Mouse (Mus musculus): Measurements from ENCODE around the gene Ndufb11. TPM values are rescaled to one million over a fixed set of nuclear protein-coding genes. Genes with fewer than 3 reads are reported as not detected.

Gene Ndufb11
- 100 to 1,000 TPM; 268 TPM for total RNA-seq (2021)
- long read RNA-seq, experiment 1, transcript Ndufb11-201 (3 exons, 908 nt) = major isoform, 176 of 184 reads
- long read RNA-seq, experiment 1, partial matches to known transcripts = 3 of 184 reads
- long read RNA-seq, experiment 1, other reads (novel, unspliced or antisense) = 5 of 184 reads
- long read RNA-seq, experiment 2, transcript Ndufb11-201 (3 exons, 908 nt) = major isoform, 140 of 151 reads
- long read RNA-seq, experiment 2, partial matches to known transcripts = 4 of 151 reads
- long read RNA-seq, experiment 2, other reads (novel, unspliced or antisense) = 7 of 151 reads

- peak; percentile 48 to 67 for DNase-seq (ENCODE audit: low spot score in 2 of 2)
Observed at GRCm38 (mm10) chrX:20617176-20617902, at the start of gene Ndufb11, which contains the start of gene Rbm10. Gene Ndufb11, minus strand, starts transcription at chrX:20617619. Gene Rbm10, plus strand, starts transcription at chrX:20617503.

GRCm38 (mm10) chrX:20663444-20663790, 46.0 kb upstream of the Ndufb11 start:
- no peak for DNase-seq (ENCODE audit: low spot score in 2 of 2)

DNA sequence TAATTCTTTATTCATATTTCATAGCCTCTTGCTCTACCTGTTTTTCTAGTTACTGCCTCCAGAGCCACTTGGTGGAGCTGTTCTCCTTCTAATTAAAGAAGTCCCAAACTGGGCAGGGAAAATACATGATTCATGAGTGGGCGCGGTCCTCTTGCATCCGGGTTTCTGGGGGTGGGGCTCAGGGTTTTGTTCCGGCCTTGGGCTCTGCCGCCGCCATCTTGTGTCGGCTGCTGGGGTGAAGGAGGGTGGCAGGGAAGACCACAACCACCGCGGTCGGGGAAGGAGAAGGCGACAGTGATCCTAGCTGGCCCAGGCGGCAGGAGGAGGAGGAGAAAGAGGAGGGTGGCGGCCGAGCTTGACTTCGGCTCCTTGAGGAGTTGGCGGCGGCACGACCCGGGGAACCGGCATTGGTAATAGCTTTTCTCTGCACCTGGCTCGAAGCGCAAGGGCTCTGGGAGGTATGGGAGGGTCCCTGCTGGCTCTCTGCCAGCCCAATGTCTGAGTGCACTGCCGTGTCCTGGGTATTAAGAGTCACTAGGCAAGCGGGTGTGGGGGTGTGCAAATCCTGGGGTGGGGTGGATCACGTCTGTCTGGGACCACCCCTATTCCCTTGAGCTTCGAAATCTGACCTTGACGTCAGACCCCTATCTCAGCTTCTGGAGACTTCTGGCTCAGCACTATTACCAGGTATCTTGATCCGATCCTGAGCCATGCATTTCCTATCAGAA, 45.5 kb upstream of the Ndufb11 start:
- peak; percentile 56 to 78 for DNase-seq (ENCODE audit: low spot score in 2 of 2)

GRCm38 (mm10) chrX:20662317-20662715, 44.9 kb upstream of the Ndufb11 start:
- no peak for DNase-seq (ENCODE audit: low spot score in 2 of 2)

DNA sequence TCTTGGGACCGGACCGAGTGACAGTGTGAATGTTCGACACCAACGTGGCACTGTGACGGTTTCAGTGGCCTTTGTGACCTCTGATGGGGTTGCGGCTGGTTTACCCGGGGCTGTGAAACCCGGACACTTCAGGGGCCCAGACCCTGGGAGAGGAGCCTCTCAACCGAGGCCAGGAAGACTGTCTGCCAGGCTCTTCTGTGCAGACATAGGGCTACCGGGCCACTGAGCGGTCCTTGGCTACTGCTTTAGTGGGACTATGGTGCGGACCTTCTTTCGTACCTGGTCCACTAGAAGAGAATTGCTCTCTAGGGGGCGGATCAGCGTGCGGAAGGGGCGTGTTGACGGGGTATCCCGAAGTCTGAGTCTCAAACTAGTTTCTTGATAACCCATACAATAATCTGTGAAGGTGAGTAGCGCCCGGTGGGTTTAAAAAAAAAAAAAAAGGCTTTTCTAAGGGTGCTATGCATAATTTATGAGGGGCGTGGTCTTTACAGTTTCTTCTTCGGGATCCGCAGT, 41.5 kb upstream of the Ndufb11 start:
- peak in 1 of 2 experiments; percentile 8 for DNase-seq (ENCODE audit: low spot score in 2 of 2)

DNA sequence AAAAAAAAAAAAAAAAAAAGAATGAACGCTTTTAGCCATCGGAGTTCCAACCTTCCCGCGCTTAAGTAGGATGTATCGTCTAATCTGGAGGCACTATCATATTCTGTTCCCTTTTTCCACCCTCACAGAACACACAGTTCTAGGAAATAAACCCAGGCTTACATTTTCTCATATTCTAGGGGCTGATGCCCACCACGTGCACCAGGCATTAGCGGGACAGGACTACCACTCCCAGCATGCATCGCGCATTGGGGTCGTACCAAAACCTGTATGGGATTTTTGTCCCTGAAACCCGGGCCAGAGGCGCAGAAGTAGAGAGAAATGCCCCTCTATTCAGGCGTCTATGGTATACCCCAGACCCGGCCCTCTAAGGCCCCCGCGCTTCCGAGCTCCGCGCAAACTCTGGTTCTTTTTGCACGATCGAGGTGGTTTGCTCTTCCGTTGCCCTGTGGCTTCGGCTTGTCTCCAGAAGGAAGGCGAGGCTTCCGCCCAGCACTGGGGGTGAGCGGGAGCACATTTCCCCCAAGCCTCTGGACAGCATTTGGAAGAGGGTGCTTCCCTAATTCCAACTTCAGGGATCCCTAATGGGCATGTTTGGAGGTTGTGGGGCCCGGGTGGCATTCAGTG, 40.7 kb upstream of the Ndufb11 start, which contains the start of gene Uba1:
Uba1 (plus strand) TSS at position 301 of the 627 bp plus-strand sequence.
- DNase-seq (ENCODE audit: low spot score in 2 of 2) = peak; percentile 29 to 70

- no peak for DNase-seq (ENCODE audit: low spot score in 2 of 2)
Observed at GRCm38 (mm10) chrX:20657593-20657992, 40.2 kb upstream of the Ndufb11 start.

GRCm38 (mm10) chrX:20644780-20645179, 27.4 kb upstream of the Ndufb11 start:
- no peak for DNase-seq (ENCODE audit: low spot score in 2 of 2)

DNA sequence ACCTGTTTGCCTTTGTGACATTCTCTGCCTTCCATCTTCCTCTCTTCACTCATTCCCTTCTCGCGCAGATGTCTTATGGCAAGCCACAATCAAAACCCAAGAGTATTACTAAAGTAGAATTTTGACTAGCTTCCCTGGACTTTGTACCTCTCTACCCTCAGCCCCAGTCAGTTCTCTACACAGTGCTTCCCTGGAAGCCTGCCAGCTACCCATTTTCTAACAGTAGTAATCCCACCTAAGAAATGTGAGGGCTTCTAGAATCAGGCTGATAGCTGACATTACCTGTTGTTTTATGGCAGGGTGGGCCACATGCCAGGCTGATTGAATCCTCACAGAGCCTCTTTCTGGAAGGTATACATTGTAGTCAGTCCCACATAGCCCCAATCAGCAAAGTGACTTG, 20.7 kb upstream of the Ndufb11 start:
- DNase-seq (ENCODE audit: low spot score in 2 of 2) = no peak

- DNase-seq (ENCODE audit: low spot score in 2 of 2) = peak in 1 of 2 experiments; percentile 11
Observed at GRCm38 (mm10) chrX:20617903-20618399, 532 bp upstream of the Ndufb11 start.

- no peak for DNase-seq (ENCODE audit: low spot score in 2 of 2)
Observed at GRCm38 (mm10) chrX:20616861-20617175, 601 bp downstream of the Ndufb11 start.

- DNase-seq (ENCODE audit: low spot score in 2 of 2) = no peak
Observed at GRCm38 (mm10) chrX:20608500-20608899, 8.9 kb downstream of the Ndufb11 start.

- no peak for DNase-seq (ENCODE audit: low spot score in 2 of 2)
Observed at GRCm38 (mm10) chrX:20587968-20588367, 29.5 kb downstream of the Ndufb11 start.

DNA sequence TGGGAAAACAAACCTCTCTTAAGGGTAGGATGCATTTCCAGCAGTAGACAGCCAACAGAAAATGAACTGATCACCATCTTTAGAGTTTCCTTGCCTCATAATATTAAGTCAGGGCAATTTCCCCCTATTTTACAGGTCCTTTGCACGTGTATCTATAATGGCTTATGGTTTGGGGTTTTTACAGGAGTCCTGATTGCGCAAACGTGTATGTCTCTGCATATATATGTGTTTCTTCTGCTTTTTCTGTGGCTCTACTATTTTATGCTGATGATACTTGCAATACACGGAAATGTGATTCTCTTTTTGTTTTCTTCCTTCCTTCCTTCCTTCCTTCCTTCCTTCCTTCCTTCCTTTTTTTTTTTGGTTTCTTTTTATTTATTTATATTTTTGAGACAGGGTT, 43.5 kb downstream of the Ndufb11 start:
- DNase-seq (ENCODE audit: low spot score in 2 of 2) = no peak

- no peak for DNase-seq (ENCODE audit: low spot score in 2 of 2)
Observed at GRCm38 (mm10) chrX:20572683-20573082, 44.7 kb downstream of the Ndufb11 start.

DNA sequence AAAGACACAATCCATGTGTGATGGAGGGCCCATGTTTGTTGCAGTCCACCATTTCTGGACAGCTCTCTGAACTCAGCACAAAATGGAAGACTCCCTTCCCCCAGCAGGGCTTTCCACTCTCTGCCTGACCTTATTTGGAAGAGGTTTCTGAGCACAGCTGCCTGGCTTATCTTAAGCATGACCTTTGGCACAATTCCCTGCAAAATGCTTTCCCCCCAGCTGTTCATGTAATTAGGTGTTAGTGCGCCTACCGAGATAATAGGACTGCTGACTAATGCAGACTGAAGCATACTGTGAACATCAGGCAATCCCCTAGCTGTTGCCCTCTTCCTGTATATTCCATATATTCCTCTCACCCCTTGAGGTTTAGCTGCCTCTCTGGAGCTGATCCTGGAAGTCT, 46.4 kb downstream of the Ndufb11 start:
- no peak for DNase-seq (ENCODE audit: low spot score in 2 of 2)

Other genes starting within 250 kb of the Ndufb11 start
- gene Jade3, start 191.9 kb downstream of the Ndufb11 start, total RNA-seq (2021) = 1 to 10 TPM; 2.6 to 4.4 TPM
- gene Rgn, start 67.8 kb downstream of the Ndufb11 start, total RNA-seq (2021) = 1 to 10 TPM in 1 of 2 experiments, under 1 TPM in 1; 0.17 to 1.2 TPM
- 10 to 100 TPM; 26.7 to 27.0 TPM for gene Rbm10, start 116 bp downstream of the Ndufb11 start, total RNA-seq (2021)
- gene Uba1, start 40.7 kb upstream of the Ndufb11 start, total RNA-seq (2021) = 100 to 1,000 TPM; 200 to 208 TPM
- gene Cdk16, start 70.3 kb upstream of the Ndufb11 start, total RNA-seq (2021) = 100 to 1,000 TPM; 144 to 145 TPM
- 10 to 100 TPM; 19.6 to 23.3 TPM for gene Usp11, start 86.3 kb upstream of the Ndufb11 start, total RNA-seq (2021)
- gene Araf, start 180.2 kb upstream of the Ndufb11 start, total RNA-seq (2021) = 10 to 100 TPM; 86.6 to 92.4 TPM

Data from gastrocnemius, postnatal 4 days (tissue).